Mouse (Mus musculus) gonadal fat pad, adult 2 months (tissue): ENCODE measurements around the gene Fam243. TPM values are rescaled to one million over a fixed set of nuclear protein-coding genes. Genes with fewer than 3 reads are reported as not detected.

ENCODE experiments used
- DNase-seq: peaks from one replicate; pipeline ENCODE4 v3.0.0-alpha.2; 2012; ENCODE audit warnings: low read depth
- polyA plus RNA-seq: library from polyadenylated mRNA; depleted of rRNA; stranded (reverse); fragments of >200 nt; gene quantifications from 2 replicates; pipeline ENCODE4 v1.2.3, GENCODE M21; 2012

Fam243 gene
- polyA plus RNA-seq, 1 experiment = 0.80 TPM

DNA sequence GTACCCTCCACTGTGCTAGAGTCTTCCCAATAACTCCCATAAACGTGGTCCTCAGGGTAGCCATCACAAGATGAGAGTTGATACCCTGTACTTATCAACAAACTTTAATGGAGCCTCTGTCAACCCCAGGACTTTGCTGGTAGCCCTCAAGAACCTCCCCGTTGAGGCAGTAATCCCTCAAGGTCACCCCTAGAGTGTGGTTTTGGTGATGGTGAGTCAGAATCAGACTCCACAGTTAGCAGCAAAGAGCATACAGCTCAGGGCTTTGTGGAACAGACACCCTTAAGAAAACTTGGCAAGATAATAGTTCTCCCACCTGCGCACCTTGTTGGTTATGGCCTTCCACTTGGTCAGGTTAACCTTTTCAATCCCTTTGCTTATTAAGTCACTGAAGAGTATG lies 880 bp downstream of the Fam243 start:
- no peak for DNase-seq

DNA sequence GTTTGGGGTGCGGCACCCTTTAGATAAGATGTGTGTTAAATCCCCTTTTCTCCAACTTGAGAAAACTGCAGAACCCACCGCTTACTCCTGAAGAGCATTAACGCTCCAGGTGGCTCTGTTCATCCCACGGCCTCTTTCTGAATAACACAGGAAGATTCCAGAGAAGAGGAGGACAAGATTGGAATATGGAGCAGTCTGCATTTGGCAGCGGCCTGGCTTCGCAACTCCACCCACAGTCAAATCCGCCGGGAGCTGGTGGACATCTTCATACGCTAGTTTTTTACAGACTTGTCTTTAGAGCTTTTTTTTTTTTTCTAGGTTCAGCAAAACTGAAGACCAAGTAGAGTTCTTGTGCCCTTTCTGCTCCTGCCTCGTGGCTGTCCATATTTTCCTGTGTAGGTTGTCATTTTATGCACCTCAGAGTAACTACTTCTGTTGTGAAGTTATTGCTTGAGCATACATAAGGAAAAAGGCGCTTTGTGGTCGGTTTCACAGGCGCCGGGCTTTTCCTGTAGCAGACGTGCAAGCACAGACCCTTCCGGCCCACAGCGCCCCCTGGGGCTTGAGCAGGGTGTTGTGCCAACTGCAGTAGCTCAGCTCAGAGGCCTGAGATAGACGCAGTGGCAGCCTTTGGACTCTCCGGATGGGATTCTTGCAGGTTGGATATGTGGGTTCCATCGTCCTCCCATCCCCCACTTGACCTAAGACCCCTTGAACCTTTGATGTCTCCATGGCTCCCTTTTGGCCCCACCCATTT lies 1.7 kb downstream of the Fam243 start:
- DNase-seq = no peak

DNA sequence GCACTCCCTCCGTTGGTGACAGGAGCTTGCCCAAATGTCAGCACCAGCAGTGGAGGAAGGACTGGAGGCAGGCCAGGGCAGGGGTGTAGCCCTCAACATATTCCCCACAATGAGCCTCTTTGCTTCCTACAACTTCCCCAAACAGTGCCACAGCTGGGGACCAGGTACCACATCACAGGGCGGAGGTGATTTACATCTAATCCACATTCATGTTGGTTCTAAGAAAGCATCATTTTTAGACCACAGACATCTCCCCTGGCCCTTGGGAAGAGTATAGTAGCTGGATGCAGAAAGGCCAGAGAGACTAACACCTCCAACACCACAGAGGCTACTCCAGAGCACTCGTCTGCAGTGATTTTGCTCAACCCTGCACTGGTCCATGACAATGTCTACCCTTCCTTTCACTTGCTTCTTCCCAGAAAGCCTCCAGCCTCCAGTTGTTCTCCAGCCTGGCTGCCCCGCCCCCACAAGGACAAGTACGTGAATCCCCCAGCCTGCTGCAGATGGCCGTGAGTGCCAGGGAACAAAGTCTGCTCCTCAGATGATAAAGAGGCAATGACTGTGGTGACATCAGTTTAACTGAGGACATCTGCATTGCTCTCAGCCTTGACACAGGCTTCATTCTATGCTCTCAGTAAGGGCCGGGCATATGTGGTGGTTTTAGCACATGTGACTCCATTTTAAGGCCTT lies 5.0 kb downstream of the Fam243 start:
- DNase-seq = no peak

DNA sequence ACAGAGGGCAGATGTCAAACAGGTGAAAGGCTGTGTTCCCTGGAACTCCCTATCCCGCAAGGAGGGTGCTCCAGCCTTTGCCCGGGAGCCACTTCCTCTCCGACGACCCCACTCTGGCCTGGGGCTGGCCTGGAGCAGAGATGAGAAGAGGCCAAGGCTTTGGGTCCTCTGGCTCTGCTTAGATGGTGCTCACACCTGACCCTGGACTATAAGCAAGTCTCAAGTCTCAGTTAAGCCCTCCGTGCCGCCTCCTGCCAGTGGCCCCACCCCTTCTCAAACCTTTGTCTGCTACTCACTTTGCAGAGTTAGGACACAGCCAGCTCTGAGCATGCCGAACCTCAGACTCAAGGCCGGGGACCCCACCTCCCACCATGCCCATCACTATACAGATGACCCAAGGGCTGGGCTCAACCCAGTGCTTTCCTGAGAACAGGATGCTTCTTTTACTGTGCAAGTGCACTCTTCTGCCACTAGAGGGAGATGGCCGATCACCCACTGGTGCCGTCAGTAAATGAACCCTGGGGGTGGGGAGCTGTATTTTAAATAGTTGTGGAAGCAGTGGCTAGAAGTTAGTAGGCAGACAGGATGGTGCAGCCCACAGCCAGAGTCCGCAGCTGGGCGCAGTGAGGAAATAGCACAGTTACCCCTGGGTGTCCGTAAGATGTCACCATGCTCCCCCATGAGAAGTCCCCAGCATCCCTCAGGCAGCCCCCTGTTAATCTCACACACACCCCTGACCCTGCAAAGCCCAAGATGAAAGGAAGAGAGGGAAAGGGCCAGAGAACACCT lies 7.1 kb downstream of the Fam243 start:
- no peak for DNase-seq

DNA sequence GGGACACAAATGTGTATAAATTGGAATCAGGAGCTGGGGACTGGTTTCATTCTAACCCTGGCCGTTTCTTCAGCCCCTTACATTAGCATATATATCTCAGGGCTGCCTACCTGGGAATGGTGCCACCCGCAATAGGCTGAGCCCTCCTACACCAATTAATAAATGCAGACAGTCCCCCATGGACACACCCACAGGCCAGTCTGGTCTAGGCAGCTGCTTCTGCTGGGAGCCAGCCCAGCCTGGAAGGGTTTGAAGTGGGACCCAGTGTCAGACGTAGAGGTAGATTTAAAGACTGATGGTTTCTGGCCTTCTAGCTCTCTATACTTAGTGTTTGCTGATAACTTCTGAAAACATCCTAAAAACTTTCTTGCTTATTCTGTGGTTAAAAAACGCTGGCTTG lies 12.1 kb downstream of the Fam243 start:
- DNase-seq = no peak

DNA sequence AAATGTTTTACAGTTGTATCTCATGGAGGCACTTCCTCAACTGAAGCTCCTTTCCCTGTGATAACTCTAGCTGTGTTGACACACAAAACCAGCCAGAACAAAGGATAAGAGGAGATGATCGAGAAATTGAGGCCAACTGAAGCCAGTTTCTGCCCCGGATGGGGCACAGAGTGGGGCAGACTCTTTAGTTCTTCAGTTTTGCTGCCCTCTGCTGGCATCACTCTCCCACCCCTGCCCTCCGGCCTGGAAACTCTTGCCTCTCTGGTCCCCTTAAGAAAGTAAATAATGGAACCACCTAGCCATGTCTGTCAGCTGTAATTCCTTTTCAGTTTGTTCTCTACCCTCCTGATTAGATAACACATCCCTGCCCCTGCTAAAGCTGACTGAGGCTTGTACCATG lies 13.3 kb downstream of the Fam243 start:
- DNase-seq = no peak

DNA sequence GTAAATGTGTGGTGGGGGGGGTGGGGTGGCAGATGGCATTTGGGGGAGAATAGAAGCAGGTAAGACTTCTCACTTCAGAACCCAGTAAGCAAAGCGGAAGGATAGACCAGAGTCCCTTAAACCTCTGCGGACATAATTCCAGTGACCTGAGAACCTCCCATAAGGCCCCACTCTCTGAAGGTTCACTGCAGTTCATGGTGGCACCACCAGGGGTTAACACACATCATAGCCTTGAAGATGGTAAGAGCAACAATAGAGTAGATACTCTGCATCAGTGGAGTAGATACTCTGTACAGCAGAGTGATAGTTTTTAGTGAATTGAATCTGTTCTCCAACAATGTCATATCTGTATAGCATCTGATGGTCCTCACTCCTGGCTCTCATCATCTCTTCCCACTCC lies 15.7 kb downstream of the Fam243 start:
- DNase-seq = no peak

DNA sequence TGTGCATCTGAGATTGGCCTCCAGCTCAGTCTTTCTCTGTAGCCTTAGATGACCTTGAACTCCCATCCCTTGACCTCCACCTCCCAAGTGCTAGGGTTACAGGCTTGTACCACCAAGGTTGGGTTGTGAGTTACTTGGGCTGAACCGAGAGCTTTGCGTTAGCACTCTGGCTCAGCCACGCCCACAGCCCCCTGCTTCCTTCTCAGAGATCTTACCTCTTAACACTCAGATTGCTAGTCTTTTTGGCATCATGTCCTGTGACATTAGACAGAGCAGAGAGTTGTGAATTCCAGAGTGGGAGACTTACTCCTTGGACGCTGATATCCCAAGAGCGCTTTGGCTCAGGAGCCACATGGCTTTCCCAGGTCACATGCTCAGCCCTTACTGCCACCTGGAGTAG lies 18.7 kb downstream of the Fam243 start:
- no peak for DNase-seq

DNA sequence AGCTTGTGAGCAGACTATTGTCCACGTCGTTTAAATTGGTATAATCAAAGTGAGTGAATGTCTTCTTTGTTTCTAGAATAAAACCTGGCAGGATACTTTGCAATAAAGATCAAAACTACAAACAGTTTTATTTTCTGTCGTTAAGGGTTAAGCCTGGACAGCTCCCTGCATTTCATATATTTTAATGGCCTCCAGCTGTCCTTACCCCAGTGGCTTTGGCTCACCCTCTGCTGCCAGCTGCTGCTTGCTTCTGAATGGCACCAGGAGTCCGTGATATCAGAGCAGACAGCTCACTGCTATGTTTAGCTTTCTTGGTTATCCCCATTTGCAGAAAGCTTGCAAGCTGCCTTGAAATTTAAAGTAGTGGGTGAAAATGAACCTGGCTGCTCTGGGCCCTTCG lies 19.3 kb downstream of the Fam243 start:
- DNase-seq = no peak

DNA sequence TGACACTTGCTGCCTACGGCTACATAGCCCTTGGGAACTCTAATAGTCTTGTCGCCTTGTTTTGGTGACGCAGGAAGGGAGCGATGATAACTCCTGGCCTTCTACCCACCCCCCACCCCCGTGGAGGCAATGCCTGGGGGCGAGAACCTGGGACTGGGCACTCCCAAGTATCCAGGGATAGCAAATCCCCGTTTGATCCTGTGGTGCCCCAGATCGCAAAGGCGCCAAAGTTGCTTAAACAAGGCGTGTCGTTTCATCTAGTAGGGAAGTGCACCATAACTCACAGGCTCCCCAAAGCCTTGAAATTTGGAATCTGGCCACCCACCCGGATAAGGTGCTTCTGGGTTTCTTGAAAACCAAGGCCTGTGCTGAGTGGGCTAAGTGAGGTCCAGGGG lies 19.8 kb downstream of the Fam243 start:
- no peak for DNase-seq

DNA sequence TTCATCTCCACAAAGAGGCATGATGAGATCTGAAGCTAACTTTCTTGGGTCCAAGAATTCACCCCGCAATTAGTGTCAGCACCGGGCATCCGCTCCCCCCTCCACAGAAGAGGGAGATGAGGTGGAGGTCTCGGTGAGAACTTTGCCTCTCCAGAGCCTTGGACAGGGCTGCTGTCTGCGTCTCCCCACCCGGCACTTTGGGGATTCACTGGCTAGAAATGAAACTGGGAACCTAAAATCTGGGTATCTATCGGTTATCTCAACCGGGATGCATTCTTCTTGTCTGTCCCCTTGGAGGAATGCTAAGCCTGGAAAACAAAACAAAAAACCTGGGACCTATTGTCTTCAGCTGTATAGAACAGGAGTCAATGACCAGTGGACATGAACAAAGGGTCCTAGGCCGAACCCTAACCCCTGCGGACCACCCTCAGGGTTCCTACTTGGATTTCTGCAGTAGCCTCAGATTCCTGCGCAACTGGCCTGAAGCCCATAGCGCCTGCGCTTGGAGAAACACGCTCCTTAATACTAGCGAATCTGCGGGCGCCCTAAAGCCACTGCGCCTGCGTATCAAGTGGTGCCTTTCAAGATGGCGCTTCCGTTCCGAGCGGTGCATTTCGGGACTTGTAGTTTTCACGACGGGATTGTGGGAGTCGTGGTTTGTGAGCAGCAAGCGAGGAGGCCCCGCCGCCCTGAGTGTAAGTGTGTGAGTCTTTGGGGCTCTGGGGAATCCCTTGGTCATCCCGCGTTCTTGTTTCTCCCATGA lies 20.4 kb downstream of the Fam243 start, which contains the start of gene Smim11:
Smim11 (plus strand) TSS at position 638 of the 763 bp plus-strand sequence.
- DNase-seq = peak; percentile 79

DNA sequence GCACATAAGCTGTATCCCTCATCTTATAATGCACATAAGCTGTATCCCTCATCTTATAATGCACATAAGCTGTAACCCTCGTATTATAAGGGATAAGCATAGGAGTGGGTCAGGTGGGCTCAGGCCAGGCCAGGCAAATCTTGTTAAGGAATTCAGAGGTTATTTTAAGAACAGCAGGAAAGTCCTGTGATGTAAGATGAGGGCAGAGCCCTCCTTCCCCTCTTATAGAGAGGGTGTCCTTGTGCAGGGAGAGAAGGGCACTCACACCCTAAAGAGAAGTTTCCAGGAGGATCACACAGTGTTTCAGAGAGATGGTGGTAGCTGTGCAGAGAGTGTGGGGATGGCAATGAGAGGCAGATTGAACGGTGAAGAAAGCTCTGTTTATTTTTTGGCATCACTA lies 25.9 kb downstream of the Fam243 start:
- no peak for DNase-seq

DNA sequence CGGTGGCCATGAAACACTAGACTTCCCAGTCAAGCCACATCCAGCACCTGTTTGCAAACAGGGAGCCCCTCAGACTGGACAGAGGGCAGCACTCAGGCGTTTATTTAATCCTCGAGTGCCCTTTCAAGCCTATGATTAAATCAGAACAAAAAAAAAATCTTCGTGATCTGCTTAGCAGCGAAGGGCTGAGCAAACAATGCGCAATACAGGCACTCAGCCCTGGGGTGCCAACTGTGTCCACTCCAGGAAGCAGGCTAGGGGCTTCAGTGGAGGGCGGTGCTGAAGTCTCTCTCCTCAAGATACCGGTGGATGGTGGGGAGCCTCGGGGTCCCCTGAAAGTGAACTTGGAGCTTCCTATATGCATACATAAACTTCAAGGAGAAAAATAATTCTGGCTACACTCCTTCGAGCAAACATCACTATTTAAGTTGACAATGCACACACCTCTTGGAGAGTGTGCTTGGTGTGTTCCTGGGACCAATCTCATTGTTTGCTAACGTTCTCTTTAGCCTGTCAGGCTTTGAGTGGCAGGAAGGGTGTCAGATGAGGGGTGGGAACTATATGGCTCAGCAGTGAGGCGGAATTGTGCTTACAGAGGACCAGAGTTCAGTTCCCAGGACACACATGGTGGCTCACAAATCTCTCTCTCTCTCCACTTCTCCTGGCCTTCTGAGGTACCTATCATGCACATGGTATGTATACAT lies 26.8 kb downstream of the Fam243 start:
- no peak for DNase-seq

DNA sequence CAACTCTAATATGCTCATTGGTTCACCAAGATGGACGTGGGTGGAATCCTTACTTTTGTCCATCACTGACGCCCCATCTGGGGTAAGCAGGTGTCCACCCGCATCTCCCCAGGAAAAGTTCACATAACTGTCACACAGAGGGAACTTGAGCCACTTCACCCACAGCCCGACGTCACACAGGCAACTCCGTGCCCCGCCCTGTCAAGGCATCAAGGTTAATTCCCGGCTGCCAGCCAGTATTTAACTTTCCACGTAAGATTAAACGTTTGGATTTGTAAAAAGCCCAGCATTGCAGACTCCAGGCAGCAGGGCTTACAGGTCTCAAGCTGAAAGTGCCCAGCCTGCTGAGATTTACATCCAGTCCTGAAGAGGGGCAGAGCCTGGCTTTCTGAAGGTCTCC lies 29.1 kb downstream of the Fam243 start, which contains the start of gene Kcne2:
Kcne2 (plus strand) TSS at position 289 of the 400 bp plus-strand sequence.
- no peak for DNase-seq

DNA sequence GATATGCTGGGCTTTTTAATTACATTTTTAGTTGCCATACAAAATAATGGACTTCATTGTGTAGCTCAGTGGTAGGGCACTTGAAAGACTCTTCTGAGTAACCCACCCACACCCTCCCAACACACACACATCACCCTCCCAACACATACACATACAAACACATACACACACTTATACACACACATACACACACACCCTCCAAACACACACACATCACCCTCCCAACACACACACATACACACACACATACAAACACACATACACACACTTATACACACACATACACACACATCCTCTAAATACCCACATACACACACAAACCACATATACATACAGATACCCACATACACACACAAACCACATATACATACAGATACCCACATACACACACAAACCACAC lies 31.2 kb downstream of the Fam243 start:
- no peak for DNase-seq

DNA sequence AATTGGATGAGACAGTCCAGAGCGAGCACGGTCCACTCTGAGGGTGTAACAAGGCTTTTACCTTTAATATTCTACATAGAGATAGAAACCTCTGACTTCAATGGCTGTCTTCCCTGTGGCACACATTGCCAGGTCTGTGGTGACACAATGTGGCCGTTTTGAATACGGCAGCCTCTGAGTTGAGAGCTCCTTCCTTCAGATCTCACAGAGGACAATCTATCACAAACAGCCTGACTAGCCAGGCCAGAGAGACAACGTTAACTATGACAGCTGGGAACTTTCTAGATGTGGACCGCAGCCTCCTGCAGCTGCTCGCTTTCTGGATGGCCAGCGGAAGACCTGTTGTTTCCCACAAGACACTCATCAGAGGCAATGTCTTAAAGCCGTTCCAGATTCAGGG lies 32.5 kb downstream of the Fam243 start:
- no peak for DNase-seq

DNA sequence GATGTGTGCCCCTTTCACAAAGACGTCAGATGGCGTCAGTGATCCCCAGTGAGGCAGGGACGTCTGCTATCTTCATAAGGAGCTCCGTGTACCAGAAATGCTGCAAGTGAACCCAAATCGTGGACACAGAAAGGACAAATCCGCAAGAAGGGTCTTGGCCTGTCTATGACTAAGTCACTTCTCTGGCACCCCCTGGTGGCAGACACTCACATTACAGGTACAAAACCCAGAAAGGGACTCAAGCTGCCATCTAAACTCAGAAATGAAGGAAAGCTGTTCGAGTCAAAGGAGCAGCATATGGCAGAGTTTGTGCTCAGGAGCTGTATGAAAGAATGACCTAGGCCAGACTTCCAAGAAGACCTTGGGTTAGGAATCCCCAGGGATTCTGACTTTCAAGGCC lies 34.6 kb downstream of the Fam243 start:
- DNase-seq = no peak

DNA sequence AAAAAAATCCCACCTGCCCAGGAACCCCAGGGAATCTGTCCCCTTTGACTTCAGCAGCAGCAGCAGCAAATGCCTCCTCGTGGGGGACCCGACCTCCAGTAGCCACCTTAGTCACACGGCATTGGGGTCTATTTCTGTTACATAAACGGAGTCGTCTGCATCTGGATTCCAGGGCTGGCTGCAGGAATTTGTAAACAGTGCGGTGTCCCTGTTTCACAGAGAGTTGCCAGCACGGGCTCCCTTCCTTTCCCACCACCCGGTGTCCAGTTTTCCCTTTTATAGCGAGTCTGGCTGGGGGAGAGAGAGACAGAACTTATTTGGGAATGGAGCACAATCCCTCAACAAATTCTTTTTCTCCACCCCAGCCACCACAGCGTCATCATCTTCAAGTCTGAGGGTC lies 36.2 kb downstream of the Fam243 start:
- no peak for DNase-seq

DNA sequence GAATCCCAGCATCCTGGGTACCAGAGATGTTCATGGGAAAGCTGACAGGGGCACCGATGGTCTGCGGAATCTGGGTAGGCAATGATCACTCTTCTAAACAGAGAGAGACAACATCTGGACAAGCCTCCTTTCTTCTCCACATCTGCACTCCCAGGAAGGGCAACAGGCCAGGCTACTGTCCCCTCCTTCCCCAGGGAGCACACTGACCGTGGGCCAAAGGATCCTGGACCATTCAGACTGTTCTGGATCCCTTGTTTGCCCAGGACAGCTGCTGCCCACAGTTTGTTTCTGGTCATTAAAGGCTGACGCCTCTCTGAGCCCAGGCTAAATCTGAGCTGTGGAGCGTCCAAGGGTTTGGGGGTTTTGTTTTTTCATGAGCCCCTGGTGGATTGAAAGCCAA lies 38.6 kb downstream of the Fam243 start:
- DNase-seq = no peak

DNA sequence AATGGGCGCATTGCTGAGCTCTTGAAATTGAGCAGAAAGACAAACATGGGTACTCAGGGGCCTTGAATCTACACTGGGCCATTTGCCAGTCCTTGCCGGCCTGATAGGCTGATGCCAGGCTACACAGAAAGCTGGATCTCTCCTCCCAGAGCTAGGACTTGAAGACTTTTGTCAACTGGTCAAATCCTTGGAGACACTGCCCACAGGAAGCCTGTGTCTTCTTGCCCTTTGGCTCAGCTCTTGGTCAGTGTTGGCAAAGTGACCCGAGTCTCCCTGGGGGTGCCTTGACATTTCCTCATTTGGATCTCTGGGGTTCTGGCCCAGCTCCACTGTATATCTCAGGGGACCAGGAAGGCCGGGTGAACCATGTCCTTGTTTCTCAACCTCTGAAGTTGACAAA lies 45.7 kb downstream of the Fam243 start:
- no peak for DNase-seq

DNA sequence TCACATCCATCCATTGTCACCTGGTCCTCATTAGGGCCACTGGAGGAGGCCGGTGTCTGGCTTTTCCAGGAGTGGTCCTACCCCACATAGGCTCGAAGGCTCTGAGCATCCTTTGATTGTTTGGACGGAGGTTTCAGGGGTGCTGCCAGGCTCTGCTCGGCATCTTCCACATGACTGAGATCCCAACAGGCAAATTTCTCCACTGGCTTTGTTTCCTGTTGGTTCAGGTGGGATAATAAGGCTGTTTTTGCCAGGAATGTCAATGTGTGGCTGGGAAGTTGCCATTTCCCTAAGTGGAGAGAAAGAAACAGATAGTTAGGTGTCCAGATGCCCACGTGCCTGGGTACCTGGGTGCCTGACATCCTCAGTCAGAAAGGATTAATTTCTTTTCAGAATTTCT lies 46.7 kb downstream of the Fam243 start:
- DNase-seq = no peak
